Mouse (Mus musculus): ENCODE measurements around the gene Rbm4. TPM values are rescaled to one million over a fixed set of nuclear protein-coding genes. Genes with fewer than 3 reads are reported as not detected.
"Not testable (repeated sequence)": the region's sequence is repeated elsewhere in the genome, so short reads cannot be mapped to it uniquely, and the experiment has no call there.

The Rbm4 gene
- total RNA-seq (2021), result 10 to 100 TPM; 27.9 to 31.1 TPM
- long read RNA-seq, experiment 1, partial matches to known transcripts, result 0 of 8 reads
- long read RNA-seq, experiment 1, other reads (novel, unspliced or antisense), result 1 of 8 reads
- long read RNA-seq, experiment 2, partial matches to known transcripts, result 1 of 8 reads
- long read RNA-seq, experiment 2, other reads (novel, unspliced or antisense), result 2 of 8 reads

DNA sequence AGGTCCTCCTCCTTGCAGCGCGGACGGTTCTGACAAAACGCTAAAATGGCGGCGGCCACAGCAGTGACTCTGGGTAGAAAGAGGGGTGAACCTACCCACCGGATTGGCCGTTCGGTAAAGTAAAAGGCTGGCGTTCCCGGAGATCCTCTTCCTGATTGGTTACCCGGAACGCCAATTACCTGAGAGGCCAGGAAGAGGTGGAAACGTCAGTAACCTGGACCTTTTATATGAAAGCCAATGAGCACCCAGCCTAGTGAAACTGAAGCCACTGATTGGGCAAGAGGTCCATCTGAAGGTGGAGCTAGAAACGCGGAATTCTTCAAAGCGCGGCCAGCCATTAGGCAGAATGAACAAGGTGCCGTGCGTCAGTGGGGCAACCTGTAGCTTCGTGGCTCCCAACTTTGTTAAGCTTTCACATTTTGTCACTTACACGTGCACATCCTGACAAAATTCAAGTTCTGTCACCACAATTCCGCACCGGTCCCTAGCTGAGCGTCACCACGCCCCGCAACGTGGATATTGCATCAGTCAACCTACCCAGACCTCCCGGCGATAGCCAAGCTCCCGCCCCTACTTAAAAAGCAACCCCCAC, at the start of gene Rbm4:
Rbm4 (minus strand) TSS at position 71 of the 592 bp plus-strand sequence.
- peak; percentile 97 for DNase-seq

DNA sequence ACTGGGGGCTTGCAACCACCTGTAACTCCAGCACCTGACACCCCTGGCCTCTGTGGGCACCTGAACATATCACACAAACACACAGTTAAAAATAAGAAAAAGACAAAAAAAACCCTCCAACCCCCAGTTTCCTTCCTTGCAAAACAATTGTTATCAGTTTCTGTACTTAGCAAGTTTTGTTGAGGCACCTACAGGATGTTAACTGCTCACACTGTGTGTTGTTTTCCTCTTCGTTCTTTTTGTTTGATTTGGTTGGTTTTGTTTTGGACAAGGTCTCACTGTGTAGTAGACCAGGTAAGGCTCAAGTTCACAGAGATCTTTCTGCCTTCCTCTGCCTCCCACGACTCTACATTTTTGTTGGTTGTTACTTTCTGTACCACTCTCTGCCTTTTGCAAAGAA, 48.9 kb upstream of the Rbm4 start:
- no peak for DNase-seq

DNA sequence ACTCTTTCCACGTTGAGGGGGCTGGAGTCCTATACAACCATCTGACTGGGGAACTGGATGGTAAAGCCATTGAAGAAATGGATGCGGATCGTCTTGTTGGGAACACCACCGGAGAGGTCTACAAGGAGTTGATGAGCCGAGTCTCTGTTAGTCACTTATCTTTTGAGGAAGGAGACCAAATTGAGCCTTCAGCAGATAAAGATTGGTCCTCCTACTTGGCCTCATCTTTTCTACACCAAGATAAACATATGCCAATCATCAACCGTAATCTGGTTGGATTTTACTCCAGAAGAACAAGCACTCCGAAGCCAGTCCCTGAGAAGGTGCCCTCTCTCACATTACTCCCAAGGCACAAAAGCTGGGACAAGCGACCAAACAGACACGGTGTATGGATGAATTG, 47.1 kb upstream of the Rbm4 start:
- no peak for DNase-seq

GRCm38 (mm10) chr19:4839149-4839548, 45.4 kb upstream of the Rbm4 start, which contains the start of the genes Ccs and Ccdc87:
Gene Ccs (minus strand): TSS chr19:4839332.
Gene Ccdc87 (plus strand): TSS chr19:4839366.
- peak; percentile 96 for DNase-seq

DNA sequence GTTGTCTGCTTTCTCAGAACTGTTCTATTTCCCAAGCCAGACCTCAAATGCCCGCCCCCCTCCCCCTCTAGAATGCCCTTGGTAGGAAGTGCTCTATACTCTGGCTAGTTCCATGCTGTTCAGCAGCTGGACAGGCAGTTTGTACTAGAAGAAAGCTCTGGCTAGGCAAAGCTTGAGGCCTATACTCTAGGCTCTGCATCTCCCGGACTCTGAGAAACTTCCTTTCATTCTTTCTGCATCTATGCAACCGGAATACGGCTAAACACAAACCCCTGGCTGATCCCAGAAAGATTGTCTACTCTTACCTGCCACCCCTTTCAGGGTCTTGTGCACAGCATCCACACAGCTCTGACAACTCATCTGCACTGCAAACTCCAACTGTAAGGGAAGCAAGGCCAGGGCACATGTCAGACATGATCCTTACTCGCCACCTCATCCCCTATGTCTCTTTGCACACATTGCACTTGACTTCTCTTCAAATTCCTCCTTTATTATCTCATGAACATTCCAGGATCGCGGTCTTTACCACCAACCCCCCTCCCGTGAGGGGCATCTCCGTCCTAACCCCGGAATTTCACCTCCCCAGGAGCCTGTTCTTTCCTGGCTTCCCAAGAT, 44.9 kb upstream of the Rbm4 start:
- no peak for DNase-seq

- DNase-seq, result no peak
Measured at GRCm38 (mm10) chr19:4837049-4837448, 43.3 kb upstream of the Rbm4 start.

DNA sequence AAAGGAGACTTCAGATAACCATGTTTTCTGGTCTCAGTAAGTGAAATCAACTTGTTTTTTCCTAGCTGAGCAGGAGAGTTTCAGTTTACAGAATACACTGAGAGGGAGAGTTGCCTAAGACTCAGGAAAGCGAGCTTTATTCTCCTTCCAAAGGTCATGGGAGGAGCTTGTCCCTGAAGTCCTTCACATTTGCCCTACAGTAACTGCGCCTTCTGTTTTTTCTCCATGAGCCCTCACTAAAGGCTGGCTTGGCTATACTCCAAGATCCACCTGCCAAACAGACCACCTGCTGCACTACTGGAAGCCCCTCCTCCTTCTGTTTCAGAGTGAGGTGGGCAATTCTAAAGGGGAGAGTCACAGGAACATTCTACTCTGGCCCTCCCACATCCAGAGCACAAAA, 42.4 kb upstream of the Rbm4 start:
- no peak for DNase-seq

- no peak for DNase-seq
Measured at GRCm38 (mm10) chr19:4833977-4834376, 40.3 kb upstream of the Rbm4 start.

- DNase-seq, result peak; percentile 81
Measured at GRCm38 (mm10) chr19:4829156-4829555, 35.5 kb upstream of the Rbm4 start.

GRCm38 (mm10) chr19:4828444-4829114, 34.9 kb upstream of the Rbm4 start:
- peak; percentile 10 for DNase-seq

GRCm38 (mm10) chr19:4820678-4821303, 27.1 kb upstream of the Rbm4 start:
- DNase-seq, result peak; percentile 88

DNA sequence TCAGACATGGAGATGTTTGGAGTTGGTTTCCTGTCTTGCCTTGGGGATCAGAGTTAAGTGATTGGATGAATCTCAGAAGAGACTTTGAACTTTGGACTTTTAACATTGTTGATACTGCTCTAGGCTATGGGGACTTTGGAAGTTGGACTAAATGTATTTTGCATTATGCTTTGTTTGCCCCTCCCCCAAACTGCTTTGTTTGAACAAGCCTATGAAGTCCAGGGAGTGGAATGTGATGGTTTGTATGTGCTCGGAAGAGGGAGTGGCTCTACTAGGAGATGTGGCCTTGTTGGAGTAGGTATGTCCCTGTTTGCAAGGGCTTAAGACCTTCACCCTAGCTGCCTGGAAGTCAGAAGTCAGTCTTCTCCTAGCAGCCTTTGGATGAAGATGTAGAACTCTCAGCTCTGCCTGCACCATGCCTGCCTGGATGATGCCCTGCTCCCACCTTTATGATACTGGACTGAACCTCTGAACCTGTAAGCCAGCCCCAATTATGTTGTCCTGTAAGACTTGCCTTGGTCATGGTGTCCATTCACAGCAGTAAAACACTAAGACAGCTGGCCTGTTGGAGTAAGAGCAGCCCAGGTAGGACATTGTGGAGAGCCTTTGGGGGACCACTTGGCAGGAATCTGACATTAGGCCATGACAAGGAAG, 23.6 kb upstream of the Rbm4 start:
- no peak for DNase-seq

DNA sequence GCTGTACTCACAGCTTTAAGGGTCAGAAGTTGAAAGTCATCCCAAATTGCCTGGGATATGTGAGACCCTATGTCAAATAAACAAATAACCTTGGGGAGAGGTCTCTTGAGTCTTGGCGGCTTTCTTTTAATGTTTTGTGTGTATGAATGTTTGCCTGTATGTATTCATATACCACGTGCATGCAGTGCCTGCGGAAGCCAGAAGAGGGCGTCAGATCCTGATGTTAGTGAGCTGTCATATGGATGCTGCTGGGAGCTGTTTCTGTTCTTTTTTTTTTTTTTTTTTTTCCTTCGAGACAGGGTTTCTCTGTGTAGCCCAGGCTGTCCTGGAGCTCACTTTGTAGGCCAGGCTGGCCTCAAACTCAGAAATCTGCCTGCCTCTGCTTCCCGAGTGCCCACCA, 19.3 kb upstream of the Rbm4 start:
- no peak for DNase-seq

DNA sequence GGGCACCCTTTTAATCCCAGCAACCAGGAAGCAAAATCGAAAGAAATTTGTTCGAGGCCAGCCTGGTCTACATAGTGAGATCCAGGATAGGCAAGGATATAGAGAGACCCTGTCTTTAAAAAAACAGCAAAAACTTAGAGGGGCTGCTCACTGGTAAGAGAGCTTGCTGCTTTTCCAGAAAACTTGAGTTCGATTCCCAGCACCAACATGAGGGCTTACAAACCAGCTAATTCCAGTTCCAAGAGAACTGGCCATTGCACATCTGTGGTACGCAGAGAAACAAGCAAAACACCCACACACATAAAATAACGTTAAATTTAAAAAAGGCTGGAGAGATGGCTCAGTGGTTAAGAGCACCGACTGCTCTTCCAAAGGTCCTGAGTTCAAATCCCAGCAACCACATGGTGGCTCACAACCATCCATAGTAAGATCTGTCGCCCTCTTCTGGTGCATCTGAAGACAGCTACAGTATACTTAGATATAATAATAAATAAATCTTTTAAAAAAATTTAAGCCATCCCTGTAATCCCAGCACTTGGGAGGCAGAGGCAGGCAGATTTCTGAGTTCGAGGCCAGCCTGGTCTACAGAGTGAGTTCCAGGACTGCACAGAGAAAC, 18.7 kb upstream of the Rbm4 start:
- DNase-seq, result not testable (repeated sequence)

- DNase-seq, result no peak
Measured at GRCm38 (mm10) chr19:4811909-4812242, 18.2 kb upstream of the Rbm4 start.

DNA sequence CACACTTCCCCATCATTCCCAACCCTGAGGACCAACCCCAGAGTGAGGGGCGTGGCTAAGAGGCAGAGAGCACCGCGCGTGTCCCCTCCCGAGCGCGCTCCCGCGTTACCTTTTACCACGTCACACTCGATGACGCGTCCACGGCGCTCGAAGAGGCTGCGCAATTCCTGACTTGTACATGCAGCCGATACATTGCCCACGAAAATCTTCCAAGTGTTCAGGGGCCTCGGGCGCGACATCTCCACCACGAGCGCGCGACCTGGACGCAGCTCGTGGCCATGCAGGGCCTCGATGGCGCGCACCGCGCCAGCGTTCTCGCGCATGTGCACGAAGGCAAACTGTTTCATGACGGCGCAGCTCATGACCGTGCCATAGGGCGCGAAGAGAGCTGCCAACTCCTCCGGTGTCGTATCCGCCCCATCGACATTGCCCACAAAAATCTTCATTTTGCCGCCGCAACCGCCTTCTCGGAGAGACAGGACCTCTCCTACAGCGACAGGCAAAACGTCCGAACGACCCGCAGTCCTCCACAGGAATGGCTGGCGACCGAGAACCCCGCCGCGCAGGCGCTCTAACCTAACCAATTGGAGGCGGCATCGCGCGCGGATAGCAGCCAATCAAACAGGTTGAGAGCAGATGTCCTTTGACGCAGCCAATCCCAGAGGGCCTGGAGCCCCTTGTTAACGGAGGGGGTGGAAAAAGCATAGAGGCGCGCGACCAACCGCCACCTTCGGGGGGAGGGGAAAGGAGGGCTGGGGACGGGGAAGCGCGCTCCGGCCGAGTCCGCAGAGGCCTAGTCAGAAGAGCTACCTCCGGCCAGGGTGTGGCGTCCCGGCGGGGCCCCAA, 17.6 kb upstream of the Rbm4 start, which contains the start of the genes Gm21992 and Rbm14:
Gm21992 (minus strand) TSS at position 550 of the 846 bp plus-strand sequence.
Rbm14 (minus strand) TSS at position 572 of the 846 bp plus-strand sequence.
- peak; percentile 99 for DNase-seq

GRCm38 (mm10) chr19:4810746-4811062, 17.0 kb upstream of the Rbm4 start:
- no peak for DNase-seq

- DNase-seq, result no peak
Measured at GRCm38 (mm10) chr19:4810309-4810708, 16.6 kb upstream of the Rbm4 start.

DNA sequence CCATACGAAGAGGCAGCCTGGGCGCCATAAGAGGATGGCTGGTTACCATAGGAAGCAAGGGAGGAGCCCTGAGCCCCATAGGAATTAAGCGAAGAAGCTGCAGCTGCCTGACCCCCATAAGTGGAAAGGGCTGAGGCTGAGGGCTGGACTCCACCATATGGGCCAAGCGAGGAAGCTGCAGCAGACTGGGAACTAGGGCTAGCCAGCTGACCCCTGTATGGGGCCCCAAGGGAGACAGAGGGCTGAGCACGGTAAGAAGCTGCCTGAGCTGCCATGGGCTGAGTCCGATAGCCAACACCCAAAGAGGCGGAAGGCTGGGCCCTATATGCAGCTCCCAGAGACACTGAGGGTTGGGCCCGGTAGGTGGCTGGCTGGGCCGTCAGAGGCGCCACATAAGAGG, 9.6 kb upstream of the Rbm4 start:
- DNase-seq, result no peak

DNA sequence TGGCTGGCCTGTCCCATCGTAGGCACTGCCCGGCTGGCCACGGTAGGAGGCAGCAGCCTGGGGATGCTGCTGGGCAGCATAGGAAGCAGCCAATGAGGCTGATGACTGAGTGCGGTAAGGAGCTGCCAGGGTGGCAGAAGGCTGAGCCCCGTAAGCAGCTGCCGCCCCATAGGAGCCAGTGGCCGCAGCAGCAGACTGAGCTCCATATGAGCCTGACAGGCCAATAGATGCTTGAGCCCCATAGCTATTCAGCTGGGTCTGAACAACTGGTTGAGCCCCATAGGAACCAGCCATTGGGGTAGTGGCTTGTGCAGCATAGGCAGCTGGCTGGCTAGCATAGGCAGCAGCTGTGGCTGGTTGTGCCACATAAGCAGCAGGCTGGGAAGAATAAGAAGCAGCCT, 9.0 kb upstream of the Rbm4 start:
- DNase-seq, result no peak

- no peak for DNase-seq
Measured at GRCm38 (mm10) chr19:4799083-4799482, 5.4 kb upstream of the Rbm4 start.

All from gastrocnemius, postnatal 25 days (tissue).